Mouse (Mus musculus) kidney, postnatal 25 days (tissue): ENCODE results near the gene Mtfr1l.
"Not testable (repeated sequence)": the region's sequence is repeated elsewhere in the genome, so short reads cannot be mapped to it uniquely, and the experiment has no call there.

Source experiments
- DNase-seq, 2 experiments: peaks; one replicate each; pipeline ENCODE4 v3.0.0; 2021; ENCODE audit warnings: mixed read lengths in 2 of 2

Mtfr1l gene

DNA sequence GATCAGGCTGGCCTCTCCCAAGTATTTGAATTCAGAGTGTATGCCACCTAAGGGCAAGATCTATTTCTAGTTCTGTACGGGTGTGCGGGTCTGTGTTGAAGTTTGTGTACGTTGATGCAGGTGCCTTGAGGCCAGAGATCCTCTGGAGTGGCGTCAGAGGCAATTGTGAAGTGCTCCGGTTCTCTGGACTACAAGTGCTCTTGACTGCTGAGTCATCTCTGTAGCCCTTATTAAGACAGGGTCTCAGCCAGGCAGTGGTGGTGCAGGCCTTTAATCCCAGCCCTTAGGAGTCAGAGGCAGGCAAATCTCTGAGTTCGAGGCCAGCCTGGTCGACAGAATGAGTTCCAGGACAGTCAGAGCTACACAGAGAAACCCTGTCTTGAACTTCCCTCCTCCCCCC lies 19.6 kb downstream of the Mtfr1l start:
- no peak for DNase-seq

DNA sequence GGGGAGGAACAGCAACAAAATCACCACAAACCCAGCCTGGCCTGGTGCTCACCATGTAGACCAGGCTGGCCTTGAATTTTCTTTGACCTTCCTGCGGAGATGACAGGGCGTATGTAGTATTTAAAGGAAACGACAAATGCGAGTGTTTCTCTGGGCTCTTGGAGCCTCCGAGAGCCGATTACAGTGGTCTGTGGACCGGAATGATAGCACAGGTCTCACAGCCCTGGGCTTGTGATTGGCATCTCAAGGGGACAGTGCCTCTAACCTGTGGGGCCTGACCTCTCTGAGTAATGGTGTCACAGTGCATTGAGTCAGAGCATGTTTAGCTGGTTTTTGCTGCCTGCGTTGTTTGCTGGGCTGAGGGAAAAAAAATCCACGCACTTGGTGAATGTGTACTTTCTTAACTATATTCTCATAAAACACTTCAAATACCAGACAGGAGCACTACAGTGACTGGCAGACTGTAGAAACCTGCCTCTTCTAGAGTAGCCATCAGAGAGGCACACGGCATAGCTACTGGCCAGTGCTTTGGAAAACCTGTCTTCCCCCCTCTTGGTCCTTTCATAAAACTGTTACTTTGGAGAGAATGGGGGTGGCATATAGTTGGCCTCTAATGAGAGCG lies 20.8 kb downstream of the Mtfr1l start:
- no peak for DNase-seq

DNA sequence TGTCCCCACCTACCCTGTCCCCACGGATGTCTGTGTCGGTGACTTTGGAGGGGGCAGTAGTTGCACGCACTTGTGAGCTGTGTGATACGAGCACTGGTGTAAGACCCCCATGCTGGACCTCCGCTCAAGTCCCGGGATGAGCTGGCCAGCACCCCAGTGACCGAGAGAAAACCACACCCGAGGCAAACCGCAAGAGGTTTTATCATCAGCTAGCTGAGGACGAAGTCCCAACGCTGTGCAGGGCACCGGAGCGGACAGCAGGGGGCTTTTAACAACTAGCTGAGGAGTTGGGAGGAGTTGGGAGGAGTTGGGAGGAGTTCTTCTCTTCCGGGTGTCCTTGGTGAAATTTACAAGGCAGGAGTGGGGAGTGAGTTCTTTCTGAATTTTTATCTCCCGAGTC lies 22.4 kb downstream of the Mtfr1l start:
- DNase-seq: peak; percentile 84 to 86

DNA sequence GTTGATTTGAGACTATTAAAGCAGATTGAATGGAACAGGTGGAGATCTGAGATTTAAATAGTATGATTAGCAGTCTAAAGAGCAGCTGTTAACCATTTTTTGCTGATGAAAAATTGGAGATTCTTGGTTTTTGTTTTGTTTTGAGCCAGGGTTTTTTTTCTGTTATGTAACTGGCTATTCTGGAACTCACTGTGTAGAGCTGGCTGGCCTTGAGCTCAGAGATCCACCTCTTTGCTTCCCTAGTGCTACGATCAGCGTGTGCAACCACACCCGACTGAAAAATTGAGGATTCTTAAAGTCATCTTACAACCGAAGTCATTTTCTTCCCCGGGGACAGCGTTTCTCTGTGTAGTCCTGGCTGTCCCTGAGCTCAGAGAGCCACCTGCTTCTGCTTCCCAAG lies 23.5 kb downstream of the Mtfr1l start:
- no peak for DNase-seq

DNA sequence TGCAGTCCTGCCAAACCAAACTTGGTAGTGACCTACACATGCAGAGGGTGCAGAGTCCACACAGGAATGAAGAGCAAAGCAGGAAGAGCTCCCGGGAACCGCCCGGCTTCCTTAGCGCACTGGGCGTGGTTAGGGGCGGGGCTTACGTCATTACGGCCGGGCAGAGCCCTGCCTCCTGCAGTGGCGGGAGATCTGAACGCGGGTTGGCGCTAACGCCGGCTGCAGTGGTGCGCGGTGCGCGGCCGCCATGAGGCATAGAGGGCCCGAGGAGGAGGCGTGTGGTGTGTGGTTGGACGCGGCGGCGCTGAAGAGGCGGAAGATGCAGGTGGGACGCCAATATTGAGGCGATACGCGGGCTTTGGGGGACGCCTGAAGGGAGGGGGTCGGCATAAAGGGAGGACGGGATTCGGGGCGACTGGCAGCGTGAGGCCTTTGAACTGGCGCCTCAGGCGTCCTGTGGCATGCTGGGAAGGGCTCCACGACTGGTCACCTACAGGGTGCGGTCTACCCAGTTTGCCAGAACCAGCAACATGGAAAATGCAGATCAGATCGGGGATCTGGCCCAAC lies 24.3 kb downstream of the Mtfr1l start, which contains the start of gene Aunip:
Gene Aunip, plus strand, starts transcription at position 155 of the 567 bp plus-strand sequence.
- DNase-seq: peak; percentile 96 to 98

DNA sequence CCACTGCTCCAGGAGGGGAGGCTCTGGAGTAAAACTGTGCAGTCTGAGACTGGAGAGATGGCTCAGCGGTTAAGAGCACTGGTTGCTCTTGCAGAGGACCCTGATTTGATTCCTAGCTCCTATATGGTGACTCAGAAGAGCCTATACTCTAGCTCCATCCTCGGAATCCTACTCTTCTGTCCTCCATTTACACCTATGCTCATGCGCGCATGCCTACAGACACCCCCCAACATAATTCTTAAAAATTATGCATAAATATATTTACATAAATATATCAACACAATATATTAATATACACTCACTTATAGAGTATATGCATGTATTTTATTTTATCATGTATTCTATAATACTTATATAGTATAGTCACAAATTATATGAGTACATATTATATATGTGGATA lies 24.8 kb downstream of the Mtfr1l start:
- no peak for DNase-seq

DNA sequence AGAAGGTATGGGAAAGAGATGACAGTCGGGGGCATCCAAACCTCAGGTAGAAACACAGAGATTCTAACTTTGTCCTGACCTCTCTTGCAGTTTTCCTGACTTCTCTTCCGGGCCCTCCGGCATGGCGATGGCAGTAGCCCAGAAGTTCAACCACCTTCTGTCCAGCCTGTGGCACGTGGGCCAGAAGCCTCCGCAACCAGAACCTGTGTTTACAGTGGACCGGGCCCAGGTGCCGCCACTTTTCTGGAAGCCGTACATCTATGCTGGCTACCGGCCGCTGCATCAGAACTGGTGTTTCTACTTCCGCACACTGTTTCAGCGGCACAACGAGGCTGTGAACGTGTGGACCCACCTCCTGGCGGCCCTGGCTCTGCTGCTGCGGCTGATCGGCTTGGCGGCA lies 28.5 kb downstream of the Mtfr1l start:
- no peak for DNase-seq

DNA sequence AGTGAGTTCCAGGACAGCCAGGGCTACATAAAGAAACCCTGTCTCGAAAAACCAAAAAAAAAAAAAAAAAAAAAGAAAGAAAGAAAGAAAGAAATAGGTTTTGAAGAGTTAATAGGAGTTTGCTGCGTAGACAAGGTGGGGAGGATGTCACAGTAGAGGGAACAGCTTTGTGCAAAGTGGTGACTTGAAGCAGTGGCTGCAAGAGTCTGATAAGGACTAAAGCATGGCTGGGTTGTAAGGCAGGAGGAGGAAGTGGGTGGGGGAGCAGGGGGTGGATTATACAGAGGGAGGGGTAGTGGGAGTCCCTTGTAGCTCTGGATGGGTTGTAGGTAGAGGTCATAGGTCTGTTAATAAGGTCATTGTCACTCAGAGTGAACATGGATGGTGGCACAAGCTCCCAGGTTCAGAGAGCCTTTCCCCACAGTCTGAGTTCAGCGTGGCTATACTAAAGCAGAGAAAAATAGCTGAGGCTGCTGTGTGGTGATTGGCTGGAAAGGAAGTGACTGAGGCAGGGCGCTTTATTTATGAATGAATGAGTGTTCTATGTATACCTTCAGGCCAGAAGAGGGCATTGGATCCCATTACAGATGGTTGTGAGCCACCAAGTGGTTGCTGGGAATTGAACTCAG lies 29.1 kb downstream of the Mtfr1l start:
- DNase-seq: no peak

DNA sequence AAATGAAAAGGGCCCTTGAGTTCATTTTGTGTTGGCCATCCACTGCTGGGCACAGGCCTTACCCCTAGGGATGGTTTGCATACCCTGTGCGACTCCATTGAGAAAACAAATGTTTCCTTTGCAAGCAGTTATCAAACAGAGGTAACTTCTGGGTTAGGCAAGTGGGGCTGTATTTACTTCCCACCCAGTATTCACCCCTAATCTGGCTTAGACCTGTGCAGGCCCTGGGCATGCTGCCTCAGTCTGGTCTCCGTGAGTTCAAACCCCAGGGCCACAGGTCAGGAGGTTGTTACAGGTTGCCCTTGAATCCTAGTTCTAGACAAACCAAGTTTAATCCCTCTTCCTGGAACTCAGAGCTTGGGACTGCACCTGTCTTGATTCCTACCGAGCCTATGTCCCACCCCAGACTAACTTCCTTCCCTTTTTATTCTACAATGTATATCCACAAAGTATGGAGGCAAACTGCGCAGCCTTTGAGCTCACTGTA lies 29.8 kb downstream of the Mtfr1l start:
- DNase-seq: no peak

DNA sequence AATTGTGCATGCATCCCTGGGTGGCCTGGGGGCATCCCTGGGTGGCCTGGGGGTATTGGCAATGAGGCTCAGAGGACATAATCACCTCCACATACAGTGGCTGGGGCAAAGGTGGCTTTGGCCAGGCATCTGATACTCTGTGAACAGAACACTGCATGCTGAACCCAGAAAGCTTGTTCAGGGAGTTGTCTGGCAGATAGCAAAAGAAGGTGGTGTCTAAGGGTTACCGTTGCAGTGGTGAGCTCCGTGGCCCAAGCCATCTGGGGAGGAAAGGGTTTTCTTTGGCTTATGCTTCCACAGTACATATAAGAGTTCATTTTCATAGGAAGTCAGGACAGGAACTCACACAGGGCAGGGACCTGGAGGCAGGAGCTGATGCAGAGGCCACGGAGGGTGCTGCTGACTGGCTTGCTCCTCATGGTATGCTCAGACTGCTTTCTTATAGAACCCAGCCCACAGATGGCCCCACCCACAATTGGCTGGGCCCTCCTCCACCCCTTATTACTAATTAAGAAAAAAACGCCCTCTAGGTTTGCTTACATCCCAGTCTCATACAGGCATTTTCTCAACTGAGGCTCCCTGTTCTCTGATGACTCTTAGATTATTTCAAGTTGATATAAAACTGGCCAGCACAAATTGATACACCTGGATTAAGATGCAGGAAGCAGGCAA lies 31.4 kb downstream of the Mtfr1l start:
- no peak for DNase-seq

DNA sequence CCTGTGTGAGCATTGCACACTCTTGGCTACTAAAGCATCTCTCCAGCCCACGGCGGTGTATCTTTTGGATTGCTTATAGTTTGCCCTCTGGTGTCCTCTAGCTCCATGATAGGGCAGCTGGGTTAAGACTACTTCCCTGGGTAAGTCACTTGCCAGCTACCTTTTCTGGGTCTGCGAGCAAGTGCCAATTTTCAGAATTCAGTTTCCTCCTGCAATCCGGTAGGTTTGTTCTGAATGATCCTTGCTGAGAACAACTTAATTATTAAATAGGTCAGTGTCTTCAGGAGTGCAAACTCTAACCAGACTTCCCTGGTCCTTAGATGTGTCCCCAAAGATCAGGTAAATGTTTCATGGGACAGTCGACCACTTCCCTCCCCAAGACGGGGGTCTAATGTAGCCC lies 34.1 kb downstream of the Mtfr1l start:
- peak in 1 of 2 experiments; percentile 38 for DNase-seq

DNA sequence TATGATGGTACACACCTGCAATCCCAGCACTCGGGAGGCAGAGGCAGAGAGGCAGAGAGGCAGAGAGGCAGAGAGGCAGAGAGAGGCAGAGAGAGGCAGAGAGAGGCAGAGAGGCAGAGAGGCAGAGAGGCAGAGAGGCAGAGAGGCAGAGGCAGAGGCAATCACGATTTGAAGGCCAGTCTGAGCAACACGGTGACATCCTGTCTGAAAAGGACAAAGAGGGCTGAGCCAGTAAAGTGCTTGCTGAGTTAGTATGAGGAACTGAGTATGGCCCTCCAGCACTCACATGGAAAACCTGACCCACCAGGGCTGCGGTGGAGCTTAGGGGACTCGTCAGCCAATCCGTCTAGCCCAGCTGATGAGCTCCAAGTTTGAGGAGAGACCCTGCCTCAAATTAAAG lies 36.2 kb downstream of the Mtfr1l start:
- DNase-seq: peak in 1 of 2 experiments; percentile 26

DNA sequence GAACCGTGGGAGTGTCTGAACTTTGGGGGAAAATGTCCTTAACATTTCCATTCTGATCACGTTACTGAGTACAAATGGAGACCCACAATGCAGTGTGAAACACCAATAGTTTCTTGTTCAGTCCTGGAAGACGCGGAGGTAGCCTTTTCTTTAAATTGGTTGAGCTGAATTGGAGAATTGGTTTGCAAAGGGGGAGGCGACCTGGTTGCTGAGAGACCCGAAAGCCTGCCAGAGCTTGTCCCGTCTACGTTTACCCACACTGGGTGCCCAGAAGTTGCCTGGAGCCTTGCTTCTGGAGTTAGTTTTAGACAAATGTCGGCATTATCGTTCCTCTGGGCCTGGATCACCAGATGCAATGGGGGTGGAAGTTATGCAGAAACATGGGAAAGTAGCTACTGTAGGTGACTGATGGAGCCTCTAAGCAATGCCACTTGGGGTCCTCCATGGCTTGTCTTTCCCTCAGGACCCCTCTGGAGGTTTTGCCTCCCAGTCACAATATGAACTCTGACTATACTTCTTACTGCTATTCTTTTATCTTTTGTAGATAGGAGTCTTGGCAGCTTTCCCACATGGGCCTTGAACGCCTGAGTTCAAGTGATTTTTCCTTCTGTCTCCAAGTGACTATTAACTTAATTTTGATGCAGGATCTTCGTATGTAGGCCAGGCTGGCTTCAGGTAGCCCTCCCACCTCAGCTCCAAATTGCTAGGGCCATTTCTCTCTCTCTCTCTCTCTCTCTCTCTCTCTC lies 37.0 kb downstream of the Mtfr1l start:
- peak in 1 of 2 experiments; percentile 29 for DNase-seq

DNA sequence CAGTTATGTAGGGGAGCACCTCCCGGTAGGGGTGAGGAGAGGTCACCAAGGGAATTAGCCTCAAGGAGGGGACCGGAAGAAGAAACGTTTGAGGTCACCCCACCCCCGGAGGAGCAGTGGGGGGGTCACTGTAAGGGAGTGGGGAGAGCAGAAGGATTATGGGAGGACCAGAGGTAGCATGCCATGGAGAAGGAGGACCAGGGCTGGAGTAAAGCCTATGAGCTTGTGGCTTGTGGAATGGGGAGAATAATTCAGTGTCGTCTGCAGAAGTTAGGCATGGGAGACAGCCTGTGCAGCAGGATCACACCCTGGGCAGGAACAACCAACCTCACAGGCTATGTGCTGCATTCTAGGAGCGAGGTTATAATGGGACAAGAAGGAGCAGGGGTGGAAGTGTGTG lies 38.0 kb downstream of the Mtfr1l start:
- no peak for DNase-seq

DNA sequence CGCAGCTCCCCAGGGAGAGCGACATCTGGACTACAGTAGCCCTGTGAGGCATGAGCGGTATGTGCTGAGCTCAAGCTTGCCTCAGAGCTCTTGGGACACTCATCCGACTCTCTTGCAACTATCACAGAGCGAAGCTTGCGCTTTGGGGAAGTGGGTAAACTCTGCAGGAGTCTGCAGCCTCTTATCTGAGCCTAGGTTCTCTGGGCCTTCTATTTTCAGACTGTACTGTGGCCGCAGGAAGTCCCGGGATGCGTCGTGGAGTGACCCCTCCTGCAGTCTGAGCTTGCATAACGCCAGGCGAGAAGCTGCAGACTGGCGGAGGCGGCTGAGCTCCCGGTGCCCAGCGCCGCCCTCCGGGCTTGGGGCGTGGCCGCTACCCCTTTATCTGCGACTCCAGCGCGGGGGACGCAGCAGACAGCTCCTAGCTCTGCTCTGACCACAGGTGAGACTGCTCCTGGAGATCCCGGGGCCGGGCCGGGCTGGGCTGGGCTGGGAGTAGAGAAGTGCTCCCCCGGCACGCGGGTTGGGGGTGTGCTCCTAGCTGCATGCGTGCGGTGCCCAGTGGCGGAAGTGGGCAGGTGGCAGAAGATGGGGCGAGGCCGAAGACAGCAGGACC lies 38.5 kb downstream of the Mtfr1l start, which contains the start of gene Paqr7:
Gene Paqr7, plus strand, starts transcription at position 103 of the 616 bp plus-strand sequence.
- peak; percentile 82 to 93 for DNase-seq

DNA sequence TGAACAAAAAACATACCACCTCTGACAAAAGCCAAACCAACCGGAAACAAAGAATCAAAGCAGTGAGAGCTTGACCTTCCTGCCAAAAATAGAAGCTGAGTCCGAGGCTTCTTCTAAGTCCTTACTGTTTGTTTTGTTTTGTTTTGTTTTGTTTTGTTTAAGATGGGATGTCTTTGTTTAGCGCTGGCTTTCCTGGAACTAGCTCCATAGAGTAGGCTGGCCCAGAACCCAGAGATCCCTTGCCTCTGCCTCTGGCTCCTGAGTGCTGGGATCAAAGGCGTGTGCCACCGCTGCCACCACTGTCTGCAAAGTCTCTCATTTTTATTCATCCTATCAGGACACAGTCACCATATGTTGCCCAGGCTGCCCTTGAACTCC lies 39.7 kb downstream of the Mtfr1l start:
- DNase-seq: peak in 1 of 2 experiments; percentile 22

DNA sequence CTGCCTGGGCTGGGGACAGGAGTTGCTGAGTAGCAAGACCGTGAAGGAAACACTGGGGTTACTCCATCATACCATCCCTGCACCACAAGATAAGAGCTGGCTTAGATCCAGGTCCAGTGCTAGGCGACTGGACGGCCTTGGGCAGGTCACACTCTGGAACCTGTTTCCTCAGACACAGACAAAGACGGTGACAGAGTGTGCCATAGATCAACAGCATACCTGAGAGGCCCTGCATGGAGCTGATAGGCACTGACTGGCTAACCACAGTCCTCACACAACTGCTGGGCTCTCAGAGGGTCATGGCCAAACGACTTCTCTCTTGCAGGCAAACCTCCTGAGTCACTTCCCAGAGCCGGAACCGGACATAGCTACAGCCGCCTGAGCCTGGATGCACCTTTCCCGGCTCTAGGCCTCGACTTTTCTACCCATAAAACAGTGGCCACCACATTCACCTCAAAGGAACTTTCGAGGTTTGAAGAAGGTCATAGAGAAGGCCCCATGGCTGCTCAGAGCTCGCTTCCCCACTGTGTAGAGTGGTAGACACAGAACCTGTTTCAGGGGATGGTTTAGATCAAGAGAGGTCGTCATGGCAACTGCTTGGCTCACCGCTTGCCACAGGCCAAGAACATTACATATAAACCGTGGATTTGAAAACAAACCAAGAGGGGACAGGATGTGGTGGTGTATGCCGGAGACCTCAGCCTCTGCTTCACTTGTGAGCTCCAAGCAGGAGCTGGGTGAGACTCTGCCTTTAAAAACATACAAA lies 40.2 kb downstream of the Mtfr1l start:
- peak in 1 of 2 experiments; percentile 41 for DNase-seq

DNA sequence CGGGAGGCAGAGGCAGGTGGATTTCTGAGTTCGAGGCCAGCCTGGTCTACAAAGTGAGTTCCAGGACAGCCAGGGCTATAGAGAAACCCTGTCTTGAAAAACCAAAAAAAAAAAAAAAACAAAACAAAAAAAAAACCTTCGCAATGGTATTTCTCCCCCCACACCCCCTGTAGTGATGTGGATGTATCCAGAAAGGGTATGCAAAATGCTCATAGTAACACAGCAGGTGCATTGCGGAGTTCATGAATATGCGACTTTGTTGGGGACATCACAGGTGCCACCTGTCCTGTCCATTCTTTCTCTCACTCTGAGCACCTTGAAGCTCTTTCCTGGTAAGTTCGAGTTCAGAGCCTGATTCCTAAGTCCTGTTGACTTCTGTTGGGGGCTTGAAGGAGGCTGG lies 41.0 kb downstream of the Mtfr1l start:
- not testable (repeated sequence) for DNase-seq

DNA sequence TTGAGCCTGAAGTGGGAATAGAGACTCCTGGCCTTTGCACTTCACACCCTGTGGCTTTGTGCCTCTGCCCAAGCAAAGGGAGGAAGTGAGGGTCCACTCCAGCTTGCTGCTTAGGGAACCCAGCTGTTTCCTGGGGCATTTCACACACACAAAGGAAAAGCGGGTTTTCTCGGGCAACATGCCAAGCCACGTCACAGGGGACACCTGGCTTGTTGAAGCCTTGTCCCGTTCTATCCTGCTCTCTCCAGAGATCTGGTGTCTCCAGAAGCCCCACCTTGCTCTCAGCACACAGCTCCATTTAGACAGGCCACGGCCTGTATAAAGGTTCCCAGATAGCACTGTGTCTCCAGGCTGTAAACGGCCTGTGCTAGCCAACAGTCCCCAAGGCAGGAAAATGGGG lies 43.5 kb downstream of the Mtfr1l start:
- peak; percentile 33 to 66 for DNase-seq

DNA sequence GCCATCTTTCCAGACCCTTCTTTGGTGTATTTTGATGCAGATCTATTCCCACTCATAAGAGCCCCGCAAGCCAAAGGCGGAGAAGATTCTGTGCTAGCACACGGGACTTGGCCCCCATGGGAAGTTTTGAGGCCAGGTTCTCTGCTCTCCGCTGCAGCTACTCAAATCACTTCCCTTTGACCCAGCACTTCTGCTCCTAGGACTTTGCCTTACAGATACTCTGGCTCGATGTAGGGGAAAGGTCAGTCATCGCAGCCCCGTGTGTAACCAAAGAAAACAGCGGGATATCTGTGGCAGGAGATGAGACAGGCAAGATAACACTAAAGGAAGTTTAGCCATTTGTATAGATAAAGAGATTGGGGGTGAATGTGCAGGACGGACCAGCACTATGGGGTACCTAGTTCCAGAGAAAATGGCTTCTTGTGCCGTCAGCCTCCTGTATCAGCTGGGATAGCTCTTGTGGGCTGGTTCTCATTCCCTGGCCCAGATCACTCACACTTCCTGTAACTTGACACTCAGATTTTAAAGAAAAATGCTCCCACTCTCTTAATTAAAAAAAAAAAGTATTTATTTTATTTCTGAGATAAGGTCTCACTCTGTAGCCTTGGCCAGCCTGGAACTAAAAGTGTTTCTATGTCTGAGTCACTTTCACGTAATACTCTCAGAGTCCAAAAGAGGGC lies 45.1 kb downstream of the Mtfr1l start:
- peak; percentile 49 to 78 for DNase-seq

DNA sequence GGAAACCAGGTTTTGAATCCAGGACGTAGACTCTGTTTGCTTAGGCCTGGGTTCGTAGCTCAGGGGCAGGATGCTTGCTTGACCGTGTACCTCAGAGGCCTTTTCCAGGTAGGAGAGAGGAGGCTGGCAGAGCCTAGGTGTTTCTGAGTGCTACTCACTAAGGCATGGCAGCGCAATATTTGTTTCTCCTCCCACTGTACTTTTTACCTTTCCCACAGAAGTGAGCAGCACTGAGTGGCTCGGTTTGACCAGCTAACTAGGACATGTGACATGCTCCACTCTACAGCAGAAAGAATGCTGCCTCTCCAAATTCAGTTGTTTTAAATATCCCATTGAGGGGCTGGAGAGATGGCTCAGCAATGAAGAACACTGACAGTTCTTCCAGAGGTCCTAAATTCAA lies 47.0 kb downstream of the Mtfr1l start:
- DNase-seq: no peak
